Mouse (Mus musculus) intestine, postnatal 0 days (tissue): ENCODE data around the gene Zfp512b. TPM values are rescaled to one million over a fixed set of nuclear protein-coding genes. Genes with fewer than 3 reads are reported as not detected.

Source experiments
- ATAC-seq: fragments of 200-750 bp; cut with Nextera tagmentation; 2 replicates; pipeline ENCODE4 v1.8.0; 2017; ENCODE audit warnings: mild to moderate bottlenecking, moderate TSS enrichment, moderate library complexity
- H3K27ac ChIP-seq: fragments of 300-500 bp; sonication (generic); 2 replicates; pipeline ENCODE4 v1.5.1; 2014; ENCODE audit warnings: mild to moderate bottlenecking, low read depth, low read length, moderate library complexity
- H3K27me3 ChIP-seq: fragments of 300-500 bp; sonication (generic); replicated peaks from 2 replicates; pipeline ENCODE4 v1.6.1; 2014; ENCODE audit warnings: low read length, mixed read lengths; ENCODE audit not compliant: control insufficient read depth, insufficient read depth
- H3K36me3 ChIP-seq: fragments of 300-500 bp; sonication (generic); 2 replicates; pipeline ENCODE4 v1.6.1; 2014; ENCODE audit warnings: mild to moderate bottlenecking, moderate library complexity; ENCODE audit not compliant: control insufficient read depth, insufficient read depth
- H3K4me1 ChIP-seq: fragments of 300-500 bp; sonication (generic); replicated peaks from 2 replicates; pipeline ENCODE4 v1.6.1; 2014; ENCODE audit warnings: antibody characterized with exemption, low read length, mixed read lengths; ENCODE audit not compliant: control insufficient read depth, insufficient read depth
- H3K4me2 ChIP-seq: fragments of 300-500 bp; sonication (generic); replicated peaks from 2 replicates; pipeline ENCODE4 v1.6.1; 2014; ENCODE audit warnings: low read depth, mild to moderate bottlenecking, moderate library complexity
- H3K4me3 ChIP-seq: fragments of 300-500 bp; sonication (generic); 2 replicates; pipeline ENCODE4 v1.5.1; 2014; ENCODE audit warnings: low read depth, low read length
- H3K9ac ChIP-seq: fragments of 300-500 bp; sonication (generic); 2 replicates; pipeline ENCODE4 v1.6.1; 2014; ENCODE audit warnings: mild to moderate bottlenecking, low read depth, low read length
- H3K9me3 ChIP-seq: fragments of 300-500 bp; sonication (generic); 2 replicates; pipeline ENCODE4 v1.6.1; 2016; ENCODE audit warnings: mixed run types; ENCODE audit not compliant: control insufficient read depth
- CTCF ChIP-seq: sonication (generic); IDR thresholded peaks from 2 replicates; pipeline ENCODE4 v1.5.1; 2016; ENCODE audit warnings: low read depth, mild to moderate bottlenecking, control low read depth, antibody characterized with exemption, moderate library complexity
- WGBS: fragments of 180-500 bp; shearing (Covaris S2); extraction: QIAGEN DNeasy Blood & Tissue Kit; methylation state at CpG from one replicate; pipeline ENCODE4 v1.1.7; 2014; 5-methylcytosine and 5-hydroxymethylcytosine counted together
- polyA plus RNA-seq: library from polyadenylated mRNA; unstranded; fragments of >200 nt; fragmentation: Nextera tagmentation; extraction: Ambion mirVana; gene quantifications from 2 replicates; pipeline ENCODE4 v1.2.1, GENCODE M21; 2015

The Zfp512b gene
- polyA plus RNA-seq, 1 experiment from 2014 or later: 13.0 TPM

- WGBS: 59% methylated on average over 7 of the region's 7 CpGs
- ATAC-seq: no peak
- Histone ChIP-seq H3K27ac (no peak overlapping the region), H3K4me3 (no peak overlapping the region), H3K4me2 (peak overlapping the region; percentile 13; the same call in 1 of the 2 replicates), H3K4me1 (peaks cover 5% of the 10 kb centered on the region; the same call in 1 of the 2 replicates), H3K9ac (no peak overlapping the region), H3K36me3 (no peaks in the 10 kb centered on the region), H3K9me3 (no peaks in the 10 kb centered on the region), H3K27me3 (no peaks in the 10 kb centered on the region)
- TF ChIP-seq CTCF: 0 out of 2 replicates have a peak, but pooled peaks have one; percentile 21
Measured at GRCm38 (mm10) chr2:181597378-181598061, 4.9 kb upstream of the Zfp512b start.

GRCm38 (mm10) chr2:181596221-181596960, 3.8 kb upstream of the Zfp512b start:
- no peak overlapping the region for H3K9ac ChIP-seq

GRCm38 (mm10) chr2:181594946-181595696, 2.5 kb upstream of the Zfp512b start:
- H3K4me1 ChIP-seq: peaks cover 5% of the 10 kb centered on the region; the same call in 1 of the 2 replicates
- TF ChIP-seq CTCF: peak; percentile 78
- no peak overlapping the region for H3K4me3 ChIP-seq
- 70% methylated on average over 4 of the region's 4 CpGs for WGBS
- no peak overlapping the region for H3K4me2 ChIP-seq
- H3K27ac ChIP-seq: no peak overlapping the region
- H3K9me3 ChIP-seq: no peaks in the 10 kb centered on the region
- H3K36me3 ChIP-seq: peaks cover 4% of the 10 kb centered on the region; the same call in 1 of the 2 replicates
- no peak overlapping the region for H3K9ac ChIP-seq
- H3K27me3 ChIP-seq: no peaks in the 10 kb centered on the region
- no peak for ATAC-seq

More at GRCm38 (mm10) chr2:181596221-181596960, 3.8 kb upstream of the Zfp512b start:
- no peak overlapping the region for H3K4me2 ChIP-seq
- no peaks in the 10 kb centered on the region for H3K27me3 ChIP-seq
- peaks cover 6% of the 10 kb centered on the region; the same call in 1 of the 2 replicates for H3K4me1 ChIP-seq
- 43% methylated on average over 6 of the region's 6 CpGs for WGBS
- no peak for ATAC-seq
- TF ChIP-seq CTCF: no peak
- no peaks in the 10 kb centered on the region for H3K9me3 ChIP-seq
- H3K36me3 ChIP-seq: no peaks in the 10 kb centered on the region
- no peak overlapping the region for H3K4me3 ChIP-seq
- no peak overlapping the region for H3K27ac ChIP-seq

DNA sequence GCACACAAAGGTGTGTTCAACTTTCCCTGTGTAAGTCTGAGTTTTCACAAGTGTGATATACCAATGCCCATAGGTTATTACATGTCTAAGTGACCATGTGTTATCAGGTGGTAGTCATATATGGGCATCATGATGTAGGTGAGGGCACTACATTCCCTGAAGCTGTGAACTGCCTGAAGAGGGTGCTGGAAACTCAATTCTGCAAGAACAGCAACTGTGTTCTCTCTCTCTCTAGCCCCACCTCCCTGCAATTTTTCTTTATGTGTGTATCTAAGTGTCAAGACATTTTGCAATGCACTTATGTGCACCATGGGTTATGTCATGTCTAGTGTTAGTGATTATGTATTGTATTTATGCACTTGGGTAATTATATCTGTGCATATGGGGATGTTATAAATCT, 1.3 kb upstream of the Zfp512b start:
- peak; percentile 38; the same call in 1 of the 2 replicates for TF ChIP-seq CTCF
- H3K9ac ChIP-seq: no peak overlapping the region
- ATAC-seq: no peak
- no peak overlapping the region for H3K4me2 ChIP-seq
- no peak overlapping the region for H3K4me3 ChIP-seq
- H3K27me3 ChIP-seq: no peaks in the 10 kb centered on the region
- H3K27ac ChIP-seq: no peak overlapping the region
- H3K4me1 ChIP-seq: peaks cover 5% of the 10 kb centered on the region; the same call in 1 of the 2 replicates
- no peaks in the 10 kb centered on the region for H3K9me3 ChIP-seq
- peaks cover 16% of the 10 kb centered on the region; the same call in 1 of the 2 replicates for H3K36me3 ChIP-seq

GRCm38 (mm10) chr2:181593042-181593421, 429 bp upstream of the Zfp512b start:
- Histone ChIP-seq H3K4me2 (peak overlapping the region; percentile 82), H3K9me3 (no peaks in the 10 kb centered on the region), H3K27ac (peak overlapping the region; percentile 91), H3K4me3 (peak overlapping the region; percentile 68), H3K9ac (peak overlapping the region; percentile 91), H3K4me1 (peaks cover 5% of the 10 kb centered on the region; the same call in 1 of the 2 replicates), H3K27me3 (no peaks in the 10 kb centered on the region), H3K36me3 (peaks cover 25% of the 10 kb centered on the region)
- no peak; the same call in 1 of the 2 replicates for ATAC-seq
- TF ChIP-seq CTCF: no peak
- 11% methylated on average over 6 of the region's 6 CpGs for WGBS
